In the genomic region with DNA sequence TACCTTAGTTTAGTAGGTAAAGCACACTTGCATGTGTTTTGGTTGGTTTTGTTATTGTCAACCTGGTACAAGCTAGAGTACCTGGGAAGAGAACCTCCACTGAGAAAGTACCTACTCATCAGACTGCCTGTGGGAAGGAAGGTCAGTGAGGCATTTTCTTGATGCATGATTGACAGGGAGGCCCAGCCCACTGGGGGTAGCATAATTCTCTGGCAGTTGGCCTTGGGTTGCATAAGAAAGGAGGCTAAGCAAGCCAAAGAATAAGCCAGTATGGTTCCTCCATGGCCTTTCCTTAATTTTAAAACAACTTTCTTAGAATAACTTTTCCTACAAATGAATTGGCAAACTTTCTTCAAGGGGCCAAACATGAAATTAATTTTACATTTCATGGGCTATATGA, we compare ENCODE assay signal across 31 mouse cellular contexts. TPM values are rescaled to one million over a fixed set of nuclear protein-coding genes. Genes with fewer than 3 reads are reported as not detected.
DNase-seq lines count a peak whose midpoint lies in the region; ATAC-seq and TF ChIP-seq lines count a peak whose summit lies in the region.
"Had no signal": no experiment of that assay in that cellular context is flagged by ENCODE, and none has a peak within 500 bp of the region (broad histone marks: within the 10 kb centered on the region; RNA-seq: fewer than 3 reads in every experiment).

No protein-coding gene starts in this region.

- H3K4me3 ChIP-seq in E14TG2a.4 (replicated peaks; ENCODE audit: low read length): 0 out of 2 replicates have a peak overlapping the region, but pooled peaks have one; percentile 4
- H3K4me3 ChIP-seq in MEL (ENCODE audit: control insufficient read depth in 1 of 2, insufficient read depth in 1 of 2, low read depth in 2 of 2, low read length in 2 of 2): no peak overlapping the region
- H3K4me3 ChIP-seq: erythroblast, embryonic 14.5 days; gastrocnemius, adult 2 months; heart, embryonic 10.5 days; heart, embryonic 15.5 days; hindbrain, embryonic 12.5 days; liver, embryonic 13.5 days; midbrain, embryonic 15.5 days; myocyte; neural tube, embryonic 12.5 days had no signal

- H3K9me3 ChIP-seq in E14TG2a.4 (ENCODE audit: low read length) (peaks cover 7% of the 10 kb centered on the region), MEL (replicated peaks; ENCODE audit: insufficient read depth, low read length) (no peaks in the 10 kb centered on the region)
- H3K9me3 ChIP-seq: heart, embryonic 10.5 days; heart, embryonic 15.5 days; hindbrain, embryonic 12.5 days; liver, embryonic 13.5 days; midbrain, embryonic 15.5 days; neural tube, embryonic 12.5 days had no signal

- H3K9ac ChIP-seq in MEL (ENCODE audit: control insufficient read depth, low read depth, low read length, poor library complexity, severe bottlenecking): no peak overlapping the region
- H3K9ac ChIP-seq: heart, embryonic 15.5 days; hindbrain, embryonic 12.5 days; liver, embryonic 13.5 days; midbrain, embryonic 15.5 days; neural tube, embryonic 12.5 days had no signal

- peaks cover 92% of the 10 kb centered on the region for H3K36me3 ChIP-seq in E14TG2a.4 (ENCODE audit: insufficient read depth, low read length)
- peaks cover 13 to 29% of the 10 kb centered on the region in 2 experiments for H3K36me3 ChIP-seq in MEL (ENCODE audit: control insufficient read depth in 1 of 2, insufficient read depth in 2 of 2, low read length in 2 of 2)

- H3K27me3 ChIP-seq in E14TG2a.4 (ENCODE audit: insufficient read depth, low read length) (no peaks in the 10 kb centered on the region), MEL (ENCODE audit: control insufficient read depth in 1 of 2, insufficient read depth in 2 of 2, low read length in 2 of 2) (no peaks in the 10 kb centered on the region)
- H3K27me3 ChIP-seq: heart, embryonic 15.5 days; hindbrain, embryonic 12.5 days; liver, embryonic 13.5 days; midbrain, embryonic 15.5 days; neural tube, embryonic 12.5 days had no signal

- TF ChIP-seq CTCF in E14TG2a.4 (conservative IDR thresholded peaks at IDR 0.05; ENCODE audit: low read length) (no peak), MEL (IDR thresholded peaks at IDR 0.05 in 2 of 3, conservative IDR thresholded peaks at IDR 0.05 in 1 of 3; ENCODE audit: control insufficient read depth in 1 of 3, insufficient read depth in 1 of 3, low read depth in 2 of 3, low read length in 3 of 3, poor library complexity in 1 of 3, severe bottlenecking in 1 of 3) (no peak)

- peak; percentile 65 for DNase-seq in heart, adult 11 months
- DNase-seq in heart, adult 18-20 months: no peak
- no peak for DNase-seq in MEL (ENCODE audit: low read depth, low spot score)
- no peak for DNase-seq in left cerebral cortex, adult 18-20 months (ENCODE audit: low spot score in 2 of 2)
- DNase-seq: cerebellum, adult 2 months; cerebellum, postnatal 14 days; gastrocnemius, adult 2 months; kidney, adult 18-20 months; kidney, postnatal 4 days; left cerebral cortex, postnatal 4 days; liver, embryonic 13.5 days; lung, adult 18-20 months; lung, postnatal 4 days; right cerebral cortex, adult 18-20 months; spleen, adult 18-20 months; thymus, postnatal 25 days had no signal

- H3K4me1 ChIP-seq in E14TG2a.4 (replicated peaks; ENCODE audit: low read depth, low read length) (peaks cover 59% of the 10 kb centered on the region), MEL (ENCODE audit: control insufficient read depth in 1 of 2, insufficient read depth in 2 of 2, low read length in 2 of 2) (peaks cover 0 to 3% of the 10 kb centered on the region in 2 experiments; a peak in 1 of 4 replicates)
- H3K4me1 ChIP-seq: heart, embryonic 10.5 days; heart, embryonic 15.5 days had no signal

- no peak overlapping the region for H3K27ac ChIP-seq in MEL (ENCODE audit: control insufficient read depth, low read depth, low read length)
- H3K27ac ChIP-seq: gastrocnemius, adult 2 months; heart, embryonic 10.5 days; heart, embryonic 15.5 days; hindbrain, embryonic 12.5 days; kidney, postnatal 0 days; liver, embryonic 13.5 days; midbrain, embryonic 15.5 days; neural tube, embryonic 12.5 days had no signal

- ATAC-seq in megakaryocyte progenitor cell, adult 5-6 weeks (replicated peaks; ENCODE audit: poor library complexity): peak; percentile 44; the same call in 1 of the 2 replicates
- no peak for ATAC-seq in monocyte, adult 5-6 weeks (replicated peaks; ENCODE audit: insufficient number of reproducible peaks, low FRiP score, low TSS enrichment, poor library complexity, severe bottlenecking)
- ATAC-seq: forebrain, embryonic 16.5 days; lung, postnatal 0 days; midbrain, embryonic 15.5 days had no signal

- TF ChIP-seq EP300 in MEL (IDR thresholded peaks at IDR 0.05; ENCODE audit: low read depth in 1 of 2, low read length in 2 of 2): no peak

- TF ChIP-seq RAD21 in MEL (IDR thresholded peaks at IDR 0.05; ENCODE audit: low read depth, low read length): no peak

- TF ChIP-seq POLR2A in MEL (IDR thresholded peaks at IDR 0.05; ENCODE audit: control insufficient read depth in 1 of 2, insufficient read depth in 1 of 2, low read depth in 1 of 2, low read length in 2 of 2, poor library complexity in 1 of 2): no peak

- H3K79me2 ChIP-seq in MEL (ENCODE audit: control insufficient read depth, insufficient read depth, low read length, poor library complexity): peaks cover 13% of the 10 kb centered on the region

TF ChIP-seq in MEL, 35 proteins besides CTCF, POLR2A, EP300 and RAD21:
- TF ChIP-seq ZMIZ1 (IDR thresholded peaks at IDR 0.05; ENCODE audit: low read depth, low read length): 0 out of 2 replicates have a peak, but pooled peaks have one; percentile 4
- TF ChIP-seq POLR2AphosphoS2 (IDR thresholded peaks at IDR 0.05; ENCODE audit: low read length): no peak

RNA-seq across cellular contexts. Expression of a gene that starts 7.2 kb away (rescaled TPM):
- 100 to 1,000 TPM in 1 of 2 experiments, 10 to 100 TPM in 1; 80.1 to 105 TPM for total RNA-seq in heart, adult 18-20 months (2021)
- total RNA-seq in MEL (2012; rRNA removed): 80.7 and 95.4 TPM in 2 replicates
- polyA plus RNA-seq in MEL (2012; ENCODE audit: insufficient read depth in 1 of 2, insufficient read length in 2 of 2, low read depth in 1 of 2, low replicate concordance in 2 of 2, missing spikeins in 1 of 2): 100 to 1,000 TPM in 1 of 2 experiments, not detected in 1; 181 TPM
- total RNA-seq in megakaryocyte progenitor cell, adult 5-6 weeks (2015): 338 and 369 TPM in 2 replicates
- total RNA-seq in megakaryocyte progenitor cell, adult 5-6 weeks (2017): 281 and 317 TPM in 2 replicates
- total RNA-seq in left cerebral cortex, adult 18-20 months (2021): 10 to 100 TPM; 83.7 to 95.0 TPM
- total RNA-seq in monocyte, adult 5-6 weeks (2017): 79.7 to 95.6 TPM (median 94.3 TPM) in 3 replicates

RNA-seq across cellular contexts. Expression of a gene that starts 10.5 kb away (rescaled TPM):
- total RNA-seq in heart, adult 18-20 months (2021): 100 to 1,000 TPM; 105 to 122 TPM
- total RNA-seq in MEL (2012; rRNA removed): 133 and 145 TPM in 2 replicates
- 100 to 1,000 TPM in 1 of 2 experiments, not detected in 1; 138 TPM for polyA plus RNA-seq in MEL (2012; ENCODE audit: insufficient read depth in 1 of 2, insufficient read length in 2 of 2, low read depth in 1 of 2, low replicate concordance in 2 of 2, missing spikeins in 1 of 2)
- 198 and 201 TPM in 2 replicates for total RNA-seq in megakaryocyte progenitor cell, adult 5-6 weeks (2015)
- total RNA-seq in megakaryocyte progenitor cell, adult 5-6 weeks (2017): 151 and 173 TPM in 2 replicates
- total RNA-seq in left cerebral cortex, adult 18-20 months (2021): 10 to 100 TPM; 71.3 to 71.5 TPM
- 38.5 to 89.8 TPM (median 78.3 TPM) in 3 replicates for total RNA-seq in monocyte, adult 5-6 weeks (2017)

RNA-seq across cellular contexts. Expression of a gene that starts 52.1 kb away (rescaled TPM):
- under 1 TPM in 1 of 2 experiments, not detected in 1; 0.18 TPM for total RNA-seq in heart, adult 18-20 months (2021)
- not detected in 2 replicates for total RNA-seq in MEL (2012; rRNA removed)
- not detected for polyA plus RNA-seq in MEL (2012; ENCODE audit: insufficient read depth in 1 of 2, insufficient read length in 2 of 2, low read depth in 1 of 2, low replicate concordance in 2 of 2, missing spikeins in 1 of 2)
- not detected in 2 replicates for total RNA-seq in megakaryocyte progenitor cell, adult 5-6 weeks (2015)
- not detected in 2 replicates for total RNA-seq in megakaryocyte progenitor cell, adult 5-6 weeks (2017)
- total RNA-seq in left cerebral cortex, adult 18-20 months (2021): under 1 TPM; 0.21 to 0.28 TPM
- not detected in 3 replicates for total RNA-seq in monocyte, adult 5-6 weeks (2017)
- total RNA-seq: gastrocnemius, adult 2 months; heart, postnatal 25 days had no signal
- polyA plus RNA-seq: erythroblast, embryonic 14.5 days; forebrain, embryonic 11.5 days; heart, embryonic 10.5 days; midbrain, embryonic 15.5 days; myocyte had no signal
